Mouse (Mus musculus) embryo, embryonic 10.5 days (tissue): ENCODE results near the gene Pigk.
A peak's percentile ranks its signal among the peaks of the same experiment; 100 is the strongest.

Source experiments
- DNase-seq: peaks from one replicate; pipeline ENCODE4 v3.0.0-alpha.2; 2015; ENCODE audit warnings: low spot score

Pigk gene

GRCm38 (mm10) chr3:152998106-152998505, 284.2 kb downstream of the Pigk start:
- peak; percentile 71 for DNase-seq

- DNase-seq = peak; percentile 27
Measured at GRCm38 (mm10) chr3:152998901-152999300, 285.0 kb downstream of the Pigk start.

- DNase-seq = no peak
Measured at GRCm38 (mm10) chr3:153006893-153007292, 293.0 kb downstream of the Pigk start.

GRCm38 (mm10) chr3:153016355-153016754, 302.5 kb downstream of the Pigk start:
- DNase-seq = no peak

- no peak for DNase-seq
Measured at GRCm38 (mm10) chr3:153018051-153018450, 304.2 kb downstream of the Pigk start.

GRCm38 (mm10) chr3:153024016-153024415, 310.1 kb downstream of the Pigk start:
- no peak for DNase-seq
